9 mouse cellular contexts compared by ENCODE assay signal in genomic region chr17:71250819-71251600, GRCm38 (mm10).
DNase-seq lines count a peak whose midpoint lies in the region; ATAC-seq and TF ChIP-seq lines count a peak whose summit lies in the region.
"Had no signal": no experiment of that assay in that cellular context is flagged by ENCODE, and none has a peak within 500 bp of the region (broad histone marks: within the 10 kb centered on the region; RNA-seq: fewer than 3 reads in every experiment).

No protein-coding gene starts in this region.

- H3K27me3 ChIP-seq in heart, embryonic 13.5 days (replicated peaks), result no peaks in the 10 kb centered on the region
- H3K27me3 ChIP-seq in thymus, adult 2 months (ENCODE audit: control insufficient read depth, insufficient read depth, low read length), result no peaks in the 10 kb centered on the region
- H3K27me3 ChIP-seq: CH12.LX had no signal

- intact Hi-C loops in gastrocnemius, postnatal 14 days (cut with DNase I; ENCODE audit: low total_unique reads), result no loop called here
- intact Hi-C loops in gastrocnemius, postnatal 36 days (cut with DNase I), result no loop called here
- intact Hi-C loops in left cerebral cortex, postnatal 25 days (cut with DNase I), result no loop called here

- H3K9ac ChIP-seq in heart, embryonic 13.5 days, result peak overlapping the region; percentile 50

- 55% methylated on average over 16 of the region's 16 CpGs for WGBS in heart, embryonic 13.5 days
- WGBS in thymus, adult 2 months, result 91% methylated on average over 16 of the region's 16 CpGs

- ATAC-seq in heart, embryonic 13.5 days (ENCODE audit: extremely low read depth, insufficient number of reproducible peaks, low FRiP score, low TSS enrichment), result no peak

- H3K4me3 ChIP-seq in heart, embryonic 13.5 days, result no peak overlapping the region
- H3K4me3 ChIP-seq in thymus, adult 2 months (ENCODE audit: control insufficient read depth, insufficient read depth, low read length), result no peak overlapping the region

- H3K9me3 ChIP-seq in heart, embryonic 13.5 days, result no peaks in the 10 kb centered on the region

- peak; percentile 24 for DNase-seq in gastrocnemius, postnatal 14 days
- DNase-seq in gastrocnemius, postnatal 36 days, result no peak
- DNase-seq in adrenal gland, postnatal 10 days, result peak; percentile 73
- DNase-seq in left cerebral cortex, postnatal 25 days (ENCODE audit: low spot score in 2 of 2), result peak; percentile 30 to 86
- peak; percentile 39 for DNase-seq in right cerebral cortex, postnatal 25 days
- DNase-seq in thymus, adult 2 months, result no peak
- DNase-seq in spleen, postnatal 10 days (ENCODE audit: low spot score in 2 of 2), result no peak

- peak overlapping the region; percentile 10; the same call in 1 of the 2 replicates for H3K4me2 ChIP-seq in heart, embryonic 13.5 days

- H3K27ac ChIP-seq in heart, embryonic 13.5 days (replicated peaks), result peak overlapping the region; percentile 89
- H3K27ac ChIP-seq in thymus, adult 2 months (ENCODE audit: control insufficient read depth, insufficient read depth, low read length), result no peak overlapping the region

- peaks cover 87% of the 10 kb centered on the region for H3K4me1 ChIP-seq in heart, embryonic 13.5 days
- no peaks in the 10 kb centered on the region for H3K4me1 ChIP-seq in thymus, adult 2 months (replicated peaks; ENCODE audit: control insufficient read depth, insufficient read depth, low read length)

- TF ChIP-seq POLR2A in thymus, adult 2 months (IDR thresholded peaks at IDR 0.05; ENCODE audit: control insufficient read depth, extremely low read depth, insufficient read depth, low read length, poor library complexity), result no peak

- TF ChIP-seq CTCF in thymus, adult 2 months (IDR thresholded peaks at IDR 0.05; ENCODE audit: borderline replicate concordance, control insufficient read depth, extremely low read depth, insufficient read depth, low read length, poor library complexity), result no peak

- peaks cover 40% of the 10 kb centered on the region for H3K36me3 ChIP-seq in heart, embryonic 13.5 days
- peaks cover 22% of the 10 kb centered on the region for H3K36me3 ChIP-seq in thymus, adult 2 months (ENCODE audit: control insufficient read depth, insufficient read depth, low read length)

Comparison
In these comparisons a context has a peak if more than half of its experiments do, and no peak if none do; other contexts are left out.
1. DNase-seq: peak in gastrocnemius, postnatal 14 days (single experiment), adrenal gland, postnatal 10 days (single experiment), left cerebral cortex, postnatal 25 days (2 of 2) and right cerebral cortex, postnatal 25 days (single experiment); none in gastrocnemius, postnatal 36 days (0 of 2), thymus, adult 2 months (single experiment) and spleen, postnatal 10 days (0 of 2).